Mouse (Mus musculus) layer of hippocampus, adult 9-10 months (tissue): ENCODE data around the gene Bhlhe40.
A peak's percentile ranks its signal among the peaks of the same experiment; 100 is the strongest.

Source experiments
- DNase-seq: peaks from one replicate; pipeline ENCODE4 v3.0.0; 2022; ENCODE audit warnings: low spot score

The Bhlhe40 gene

DNA sequence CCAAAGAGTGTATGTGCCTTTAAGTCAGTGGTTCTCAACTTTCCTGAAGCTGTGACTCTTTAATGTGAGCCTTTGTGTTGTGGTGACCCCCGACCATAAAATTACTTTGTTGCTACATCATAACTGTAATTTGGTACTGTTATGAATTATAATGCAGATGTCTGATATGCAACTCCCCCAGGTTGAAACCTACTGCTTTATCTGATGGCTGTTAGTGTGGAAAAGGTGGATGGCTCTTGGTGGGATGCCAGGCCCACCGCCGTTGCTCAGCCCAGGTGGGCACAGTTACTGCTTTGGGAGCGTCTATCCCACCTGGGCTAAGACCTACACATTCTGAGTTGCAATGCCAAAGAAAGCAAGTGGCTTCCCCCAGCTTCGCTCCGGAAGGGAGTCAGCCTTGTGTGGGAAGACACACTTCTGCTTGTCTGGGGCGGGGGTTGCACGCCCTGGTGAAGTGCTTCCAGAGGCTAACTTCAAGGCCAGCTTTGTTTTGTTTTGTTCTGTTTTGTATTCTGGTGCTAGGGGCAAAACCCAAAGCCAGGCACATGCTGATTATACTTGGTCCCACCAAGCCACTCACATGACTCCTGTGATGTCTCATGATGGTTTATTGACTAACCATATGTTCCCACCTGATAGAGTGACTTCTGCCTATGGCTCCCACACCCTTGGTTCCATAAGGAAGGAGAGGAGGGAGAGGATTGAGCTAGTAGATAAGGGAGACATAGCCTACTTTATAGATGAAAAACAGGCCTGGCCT, 34.7 kb downstream of the Bhlhe40 start:
- DNase-seq = no peak

DNA sequence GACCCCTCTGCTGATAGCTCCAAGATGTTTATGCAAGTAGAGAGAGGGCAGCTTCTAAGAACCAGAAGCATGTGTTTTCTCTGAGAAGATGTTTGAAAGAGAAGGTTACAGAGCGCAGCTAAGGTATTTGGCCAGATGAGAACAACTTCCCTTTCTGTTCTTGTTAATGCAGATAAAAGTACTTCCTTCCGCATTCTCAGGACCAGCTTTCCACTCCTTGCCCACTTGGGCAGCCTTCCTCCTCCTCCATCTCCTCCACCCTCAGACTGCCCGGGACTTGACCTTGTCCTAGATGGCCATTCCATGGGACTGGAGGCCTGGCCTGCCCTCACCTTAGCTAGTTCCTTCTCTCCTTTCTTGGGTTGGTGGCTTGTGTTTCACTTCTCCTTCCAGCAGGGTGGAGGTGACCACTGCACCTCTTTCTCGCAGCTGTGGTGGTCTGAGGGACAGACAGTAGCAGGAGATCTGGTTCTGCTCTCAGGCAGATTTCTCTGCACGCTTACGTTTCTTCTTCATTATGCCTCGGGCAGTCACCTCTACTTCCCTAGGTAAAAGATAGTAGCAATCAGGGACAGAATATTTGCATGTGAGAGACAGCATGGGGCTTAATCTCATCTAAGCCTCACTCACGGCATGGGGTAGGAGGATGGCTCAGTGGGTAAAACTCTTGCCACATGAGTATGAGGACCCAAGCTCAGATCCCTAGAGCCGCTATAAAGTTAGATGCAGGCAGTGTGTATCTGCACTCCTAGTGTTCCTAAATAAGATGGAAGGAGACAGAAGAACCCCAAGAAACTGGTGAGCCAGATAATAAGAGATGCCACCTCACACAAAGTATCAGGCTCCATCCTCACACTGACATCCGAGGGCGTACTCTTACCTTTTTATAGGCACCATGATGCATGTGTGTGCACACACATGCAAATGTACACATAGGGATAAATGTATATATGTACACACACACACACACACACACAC, 35.7 kb downstream of the Bhlhe40 start:
- no peak for DNase-seq

DNA sequence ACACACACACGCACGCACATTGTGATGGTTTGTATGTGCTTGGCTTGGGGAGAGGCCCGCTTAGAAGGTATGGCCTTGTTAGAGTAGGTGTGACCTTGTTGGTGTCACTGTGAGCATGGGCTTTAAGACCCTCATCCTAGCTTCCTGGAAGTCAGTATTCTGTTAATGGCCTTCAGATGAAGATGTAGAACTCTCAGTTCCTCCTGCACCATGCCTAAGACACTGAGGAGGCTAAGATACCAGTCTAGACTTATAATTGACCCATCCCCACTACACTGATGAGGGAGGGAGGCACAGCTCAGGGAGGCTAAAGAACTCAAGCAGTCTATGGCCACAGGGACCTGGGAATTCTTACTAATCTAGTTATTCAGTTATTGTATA, 36.4 kb downstream of the Bhlhe40 start:
- DNase-seq = no peak

GRCm38 (mm10) chr6:108697345-108697744, 36.9 kb downstream of the Bhlhe40 start:
- no peak for DNase-seq

DNA sequence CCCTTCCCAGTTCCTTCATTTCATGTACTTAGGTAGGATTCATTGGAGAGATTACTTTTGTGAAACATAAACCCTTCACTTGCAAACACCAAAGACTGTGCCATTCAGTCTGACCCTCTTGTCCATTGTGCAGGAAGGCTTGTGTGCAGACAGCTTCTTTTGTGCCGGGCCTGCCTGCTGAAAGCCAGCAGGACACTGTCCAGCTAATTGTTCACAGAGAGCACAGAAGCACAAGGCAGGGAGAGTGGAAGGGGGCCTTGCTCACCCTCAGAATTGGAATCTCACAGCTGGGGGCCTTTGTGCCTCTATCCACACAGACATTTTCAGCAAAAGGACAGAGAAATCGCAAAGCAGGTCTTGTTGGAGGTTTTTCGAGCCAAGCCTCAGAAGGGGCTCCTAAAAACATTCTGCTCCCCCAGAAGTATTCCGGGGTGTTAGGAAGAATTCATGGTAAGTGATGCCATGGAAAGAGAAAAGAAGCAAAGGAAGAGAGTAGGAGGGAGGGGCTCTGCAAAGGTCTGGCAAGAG, 38.0 kb downstream of the Bhlhe40 start:
- DNase-seq = no peak

- DNase-seq = no peak
These were observed 39.2 kb downstream of the Bhlhe40 start for GRCm38 (mm10) chr6:108699679-108700078.

GRCm38 (mm10) chr6:108700638-108701343, 40.4 kb downstream of the Bhlhe40 start:
- DNase-seq = no peak

- DNase-seq = no peak
These were observed 42.2 kb downstream of the Bhlhe40 start for GRCm38 (mm10) chr6:108702648-108703047.

- DNase-seq = no peak
These were observed 42.7 kb downstream of the Bhlhe40 start for GRCm38 (mm10) chr6:108703085-108703484.

DNA sequence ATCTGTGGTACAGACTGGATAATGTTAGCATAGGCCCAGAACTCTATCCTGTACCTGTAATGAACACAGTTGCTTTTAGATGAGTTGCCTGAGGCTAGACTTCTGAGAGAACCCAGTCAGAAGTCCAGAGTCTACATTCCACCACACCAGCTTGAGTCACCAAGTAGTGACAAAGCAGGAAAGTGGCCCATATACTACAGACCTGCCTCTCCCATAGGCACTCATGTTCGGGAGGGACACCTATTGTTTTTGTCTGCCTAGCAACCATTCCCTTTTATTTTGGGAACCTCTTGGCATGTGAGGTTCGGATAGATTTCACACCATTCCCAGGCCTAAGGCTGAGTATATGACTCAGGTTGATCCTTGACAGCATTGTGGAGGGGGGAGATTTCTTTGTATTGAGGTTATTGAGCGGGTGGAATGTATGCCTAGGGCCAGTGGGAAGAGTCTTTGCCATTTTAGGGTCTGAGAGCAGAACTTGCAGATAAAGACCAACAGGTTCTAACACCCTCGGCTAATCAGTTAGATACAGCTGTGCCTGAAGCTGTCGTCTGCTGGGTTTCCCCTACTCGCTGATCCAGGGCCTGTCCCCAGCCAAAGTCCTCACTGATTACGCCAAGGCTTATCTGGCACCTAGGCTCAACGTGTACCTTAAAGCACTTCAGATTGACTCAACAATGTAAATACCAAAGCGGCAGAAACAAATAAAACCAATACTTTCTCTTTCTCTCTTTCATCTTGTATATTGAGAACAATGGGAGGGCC, 44.1 kb downstream of the Bhlhe40 start:
- no peak for DNase-seq

DNA sequence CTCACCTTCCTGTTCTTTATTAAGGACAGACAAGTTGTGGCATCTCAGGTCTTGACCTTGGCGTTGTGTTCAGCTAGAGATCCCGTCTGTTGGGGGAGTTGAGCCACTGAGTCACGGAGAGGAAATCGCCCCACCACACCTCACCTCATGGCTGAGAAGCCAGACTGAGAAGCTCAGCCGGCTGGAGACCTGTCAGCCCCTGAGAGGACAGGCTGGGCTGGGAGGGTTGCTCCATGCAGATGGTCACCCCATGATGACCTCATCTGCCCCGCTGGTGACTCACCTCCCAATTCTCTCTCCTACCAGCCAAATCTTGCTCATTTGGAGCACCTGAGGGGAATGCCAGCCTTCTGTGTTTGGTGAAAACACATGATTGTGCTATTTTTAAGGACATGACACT, 45.5 kb downstream of the Bhlhe40 start:
- no peak for DNase-seq

DNA sequence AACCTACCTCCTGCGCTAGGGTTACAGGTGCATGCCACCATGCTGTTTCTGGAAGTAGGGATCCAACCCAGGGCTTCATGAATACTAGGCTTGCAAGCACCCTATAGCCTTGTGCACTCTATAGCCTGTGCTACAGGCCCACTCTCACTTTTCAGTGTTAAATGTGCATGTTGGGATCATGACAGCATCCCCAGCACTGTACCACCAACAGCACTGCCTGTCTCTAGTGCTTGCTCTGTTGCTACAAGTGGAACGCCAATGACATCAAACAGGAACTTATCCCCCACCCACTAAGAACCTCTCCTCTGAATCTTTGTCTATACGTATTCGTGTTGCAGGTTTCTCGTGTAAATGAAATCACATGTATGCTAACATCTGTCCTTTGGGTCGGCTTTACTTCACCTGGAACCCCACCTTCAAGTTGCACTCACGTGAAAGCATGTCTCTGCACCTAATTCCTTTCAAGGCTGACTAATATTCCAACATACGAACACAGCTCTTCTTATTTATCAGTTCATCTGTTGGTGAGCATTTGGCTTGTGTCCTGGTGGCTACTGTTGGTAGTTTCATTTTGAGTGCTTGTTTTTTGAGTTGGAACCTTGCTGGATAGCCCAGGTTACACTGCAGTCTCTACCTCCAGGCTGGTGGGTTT, 46.7 kb downstream of the Bhlhe40 start:
- DNase-seq = no peak

DNA sequence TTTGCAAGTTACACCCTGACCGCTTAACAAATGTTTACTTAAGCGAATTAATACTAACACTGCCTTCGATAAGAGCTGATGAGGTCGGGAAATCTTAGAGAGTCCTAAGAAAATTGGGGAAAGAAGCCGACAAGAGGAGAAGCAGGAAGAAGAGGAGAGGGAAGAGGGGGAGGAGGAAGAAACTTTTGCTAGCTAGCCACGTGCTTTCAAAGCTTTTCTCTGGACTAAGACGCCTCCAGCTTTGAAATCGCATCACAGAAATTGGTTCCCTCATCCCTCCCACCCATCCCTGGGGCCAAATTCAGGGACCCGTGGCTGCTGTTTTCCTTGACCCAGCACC, 48.7 kb downstream of the Bhlhe40 start:
- no peak for DNase-seq

GRCm38 (mm10) chr6:108709471-108710231, 49.2 kb downstream of the Bhlhe40 start:
- peak; percentile 59 for DNase-seq

GRCm38 (mm10) chr6:108710667-108711066, 50.2 kb downstream of the Bhlhe40 start:
- DNase-seq = no peak

- DNase-seq = no peak
These were observed 50.9 kb downstream of the Bhlhe40 start for GRCm38 (mm10) chr6:108711192-108711964.

DNA sequence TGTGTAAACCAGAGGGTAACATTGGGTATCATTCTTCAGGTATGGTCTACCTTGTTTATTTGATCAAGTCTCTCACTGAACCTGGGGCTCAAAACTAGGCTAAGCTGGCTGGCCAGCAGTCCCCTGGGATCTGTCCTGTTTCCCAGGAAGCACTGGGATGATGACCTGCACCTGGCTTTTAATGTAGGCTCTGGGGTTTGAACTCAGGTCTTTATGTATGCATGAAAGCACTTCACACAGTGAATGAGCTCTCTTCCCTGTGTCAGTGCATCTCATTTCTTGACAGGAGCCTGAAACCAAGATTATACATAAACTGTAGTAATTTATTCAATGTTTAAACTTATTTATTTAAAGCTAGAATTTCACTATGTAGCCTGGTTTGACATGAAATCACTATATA, 51.7 kb downstream of the Bhlhe40 start:
- DNase-seq = no peak

- DNase-seq = no peak
These were observed 52.9 kb downstream of the Bhlhe40 start for GRCm38 (mm10) chr6:108713175-108713974.
